Mouse (Mus musculus) left cerebral cortex, postnatal 4 days (tissue): ENCODE measurements at regions not wholly inside any gene's neighbourhood (a gene's known extent, or its start where the extent isn't known, plus 50 kb on each side); places are given as distances from the start of the nearest gene placed in this dataset.

ENCODE experiments used
- DNase-seq: peaks from one replicate; pipeline ENCODE4 v3.0.0-alpha.2; 2022
- intact Hi-C: fragments of 180-260 bp; cut with DNase I; formaldehyde crosslinking; loops from one replicate; pipeline ENCODE4 v1.15.1; 2025

- intact Hi-C loops, result no loop called here
- no peak for DNase-seq
These were observed 2121.0 kb downstream of the Gm37988 start for GRCm38 (mm10) chr1:6928658-6929057.

DNA sequence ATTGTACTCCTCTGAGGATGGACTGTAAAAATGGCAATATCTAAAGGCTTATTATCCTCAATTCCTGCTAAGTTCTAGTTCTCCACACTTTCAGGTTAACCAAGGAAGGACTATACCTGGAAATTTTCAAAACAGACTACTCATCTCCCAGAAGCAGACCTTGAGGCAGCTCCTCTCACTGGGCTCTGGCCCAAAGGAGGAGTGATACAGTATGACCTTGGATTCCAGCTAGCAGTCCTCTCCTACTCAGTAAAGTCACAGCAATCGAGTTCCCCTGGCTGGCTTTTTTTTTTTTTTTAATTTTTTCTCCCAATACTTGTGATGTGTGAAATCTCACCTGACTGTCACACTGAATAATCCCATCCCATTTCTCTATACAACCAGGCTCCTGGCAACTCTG, 2124.2 kb downstream of the Gm37988 start:
- no peak for DNase-seq
- intact Hi-C loops, result no loop called here

- intact Hi-C loops, result no loop called here
- DNase-seq, result no peak
These were observed 2162.1 kb downstream of the Gm37988 start for GRCm38 (mm10) chr1:6969838-6970237.

DNA sequence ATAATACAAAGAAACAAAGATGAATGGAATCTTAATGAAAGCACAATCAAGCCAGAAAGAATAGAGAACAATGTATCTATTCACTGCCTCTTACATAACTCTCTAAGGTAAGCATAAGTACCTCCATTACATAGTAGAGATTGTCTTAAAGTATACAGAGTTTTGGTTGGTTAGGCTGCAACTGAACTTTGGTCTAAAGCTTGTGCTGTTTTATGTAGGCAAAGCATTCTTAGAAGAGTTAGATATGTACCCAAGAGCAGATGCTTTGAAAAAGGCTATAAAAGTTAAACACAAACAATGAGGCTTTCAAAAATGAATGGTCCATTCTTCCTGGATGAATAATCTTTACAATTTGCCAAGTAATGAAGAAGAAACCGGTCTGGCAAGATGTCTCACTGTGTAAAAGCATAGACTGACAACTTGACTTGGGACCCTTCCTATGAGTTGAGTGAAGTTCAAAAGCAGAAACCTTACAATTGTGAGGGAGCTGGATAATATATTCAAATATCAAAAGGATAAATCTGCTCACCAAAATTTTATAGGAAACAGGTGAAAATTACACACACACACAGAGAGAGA, 2166.1 kb downstream of the Gm37988 start:
- DNase-seq, result no peak
- intact Hi-C loops, result no loop called here

GRCm38 (mm10) chr1:6979626-6980025, 2171.9 kb downstream of the Gm37988 start:
- intact Hi-C loops, result loop anchor here (5.0 kb wide), 1 partner anchor 572 kb away; no protein-coding TSS in a partner anchor
- no peak for DNase-seq

GRCm38 (mm10) chr1:6984226-6984625, 2176.5 kb downstream of the Gm37988 start:
- intact Hi-C loops, result no loop called here
- DNase-seq, result no peak

DNA sequence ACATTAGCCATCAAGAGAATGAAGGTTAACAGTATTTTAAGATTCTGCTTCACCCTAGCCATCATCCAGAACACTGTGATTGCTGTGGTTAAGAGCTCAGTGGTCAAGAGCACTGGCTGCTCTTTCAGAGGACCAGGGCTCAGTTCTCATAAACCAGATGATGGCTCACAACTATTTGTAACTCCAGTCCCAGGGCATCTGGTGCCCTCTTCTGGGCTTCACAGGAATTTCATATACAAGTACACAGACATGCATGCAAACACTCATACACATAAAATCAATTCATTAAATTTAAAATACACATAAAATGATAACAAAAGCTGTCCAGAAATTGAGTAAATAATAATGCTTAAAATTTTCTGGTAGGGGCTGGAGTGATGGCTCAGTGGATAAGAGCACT, 2189.9 kb downstream of the Gm37988 start:
- no peak for DNase-seq
- intact Hi-C loops, result no loop called here

- DNase-seq, result peak; percentile 19
- intact Hi-C loops, result loop anchor here (10.0 kb wide), 1 partner anchor 195 kb away; no protein-coding TSS in a partner anchor
These were observed 2202.5 kb downstream of the Gm37988 start for GRCm38 (mm10) chr1:7010184-7010583.
